Mouse (Mus musculus) neutrophil, adult 5-6 weeks (primary cell): Measurements from ENCODE around the gene Slc13a4. TPM values are rescaled to one million over a fixed set of nuclear protein-coding genes. Genes with fewer than 3 reads are reported as not detected.
A peak's percentile ranks its signal among the peaks of the same experiment; 100 is the strongest.

Experiments
- ATAC-seq: fragments of 151-379, 151-347 bp; 2 replicates; pipeline ENCODE4 v1.8.0; 2017; ENCODE audit warnings: mild to moderate bottlenecking, moderate TSS enrichment; ENCODE audit not compliant: insufficient number of reproducible peaks, poor library complexity, low FRiP score, severe bottlenecking; ENCODE audit errors: extremely low read depth
- total RNA-seq: library from RNA; stranded (forward); fragments of 200-1000 nt; gene quantifications from 2 replicates; pipeline ENCODE4 v1.2.3, GENCODE M21; 2017

Slc13a4 gene
- total RNA-seq, result 0.25 TPM in 1 of 2 replicates, not detected in the other

- no peak for ATAC-seq
These were observed at the start of gene Slc13a4 for GRCm38 (mm10) chr6:35308037-35308436. Gene Slc13a4, minus strand, starts transcription at chr6:35308131.

GRCm38 (mm10) chr6:35355320-35355719, 47.4 kb upstream of the Slc13a4 start:
- no peak for ATAC-seq

- ATAC-seq, result no peak
These were observed 46.7 kb upstream of the Slc13a4 start for GRCm38 (mm10) chr6:35354622-35354998.

- ATAC-seq, result no peak
These were observed 46.1 kb upstream of the Slc13a4 start for GRCm38 (mm10) chr6:35353846-35354621.

- no peak for ATAC-seq
These were observed 45.5 kb upstream of the Slc13a4 start for GRCm38 (mm10) chr6:35353416-35353815.

- no peak for ATAC-seq
These were observed 44.9 kb upstream of the Slc13a4 start for GRCm38 (mm10) chr6:35352867-35353266.

GRCm38 (mm10) chr6:35351826-35352225, 43.9 kb upstream of the Slc13a4 start:
- ATAC-seq, result no peak

- no peak for ATAC-seq
These were observed 41.9 kb upstream of the Slc13a4 start for GRCm38 (mm10) chr6:35349784-35350183.

GRCm38 (mm10) chr6:35338640-35339039, 30.7 kb upstream of the Slc13a4 start:
- no peak for ATAC-seq

GRCm38 (mm10) chr6:35337836-35338235, 29.9 kb upstream of the Slc13a4 start:
- ATAC-seq, result no peak

GRCm38 (mm10) chr6:35335452-35335851, 27.5 kb upstream of the Slc13a4 start:
- ATAC-seq, result no peak

- no peak for ATAC-seq
These were observed 26.3 kb upstream of the Slc13a4 start for GRCm38 (mm10) chr6:35334278-35334677.

GRCm38 (mm10) chr6:35333632-35334031, 25.7 kb upstream of the Slc13a4 start:
- ATAC-seq, result no peak

GRCm38 (mm10) chr6:35330834-35331233, 22.9 kb upstream of the Slc13a4 start:
- no peak for ATAC-seq

GRCm38 (mm10) chr6:35329956-35330355, 22.0 kb upstream of the Slc13a4 start:
- no peak for ATAC-seq

- no peak for ATAC-seq
These were observed 18.2 kb upstream of the Slc13a4 start, which contains the start of gene Fam180a for GRCm38 (mm10) chr6:35326111-35326515. Gene Fam180a, minus strand, starts transcription at chr6:35326141.

GRCm38 (mm10) chr6:35324306-35324705, 16.4 kb upstream of the Slc13a4 start:
- ATAC-seq, result no peak

- 0 out of 2 replicates have a peak, but pooled peaks have one; percentile 11 for ATAC-seq
These were observed 15.1 kb upstream of the Slc13a4 start for GRCm38 (mm10) chr6:35323046-35323445.

GRCm38 (mm10) chr6:35321105-35321504, 13.2 kb upstream of the Slc13a4 start:
- no peak for ATAC-seq

GRCm38 (mm10) chr6:35319850-35320249, 11.9 kb upstream of the Slc13a4 start:
- ATAC-seq, result no peak

GRCm38 (mm10) chr6:35313520-35313919, 5.6 kb upstream of the Slc13a4 start:
- no peak for ATAC-seq
